Mouse (Mus musculus) right cerebral cortex, postnatal 10 days (tissue): ENCODE measurements around the gene Ppp1r3e.

Experiments used
- DNase-seq, 2 experiments: peaks; one replicate each; pipeline ENCODE4 v3.0.0; 2021; ENCODE audit warnings: low spot score in 2 of 2

The Ppp1r3e gene

GRCm38 (mm10) chr14:54877048-54877715 is at the start of gene Ppp1r3e:
Gene Ppp1r3e (minus strand): TSS chr14:54877550.
- DNase-seq, result peak; percentile 75 to 79

DNA sequence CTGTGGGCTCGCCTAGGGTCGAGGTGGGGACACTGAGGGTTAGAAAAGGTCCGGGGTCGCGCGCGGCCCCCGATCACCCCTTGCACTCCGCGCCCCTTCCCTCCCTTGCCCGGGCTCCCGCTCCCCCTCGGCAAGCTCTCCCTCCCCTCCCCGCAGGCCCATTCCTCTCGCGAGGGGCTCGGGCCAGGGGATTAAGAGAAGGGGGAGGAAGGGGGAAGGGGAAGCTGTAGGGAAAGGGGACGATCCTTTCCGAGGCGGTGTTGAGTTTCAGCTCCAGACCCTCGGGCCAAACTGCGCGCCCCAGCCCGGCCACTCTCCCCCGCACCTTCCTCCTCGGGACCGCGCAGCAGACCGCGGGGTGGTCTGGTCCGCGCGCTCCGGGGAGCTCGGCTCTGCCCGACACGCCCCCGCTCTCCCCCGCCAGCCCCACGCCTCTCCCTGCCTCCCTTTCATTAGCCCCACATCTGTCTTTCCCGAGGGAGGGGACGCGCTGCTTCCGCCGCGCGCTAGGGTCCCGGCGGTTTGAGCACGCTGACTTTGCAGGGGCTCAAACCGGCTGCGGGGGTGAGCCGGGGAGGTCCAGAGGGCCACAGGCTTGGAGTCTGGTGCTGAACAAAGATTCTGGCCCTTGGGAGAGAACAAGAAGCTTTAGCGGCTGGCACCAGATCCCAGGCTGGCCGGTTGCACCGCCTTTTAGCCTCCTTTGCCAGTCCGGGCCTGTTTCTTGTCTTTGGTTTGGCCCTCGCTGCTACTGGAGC is 49.2 kb upstream of the Ppp1r3e start:
- peak; percentile 73 to 74 for DNase-seq

DNA sequence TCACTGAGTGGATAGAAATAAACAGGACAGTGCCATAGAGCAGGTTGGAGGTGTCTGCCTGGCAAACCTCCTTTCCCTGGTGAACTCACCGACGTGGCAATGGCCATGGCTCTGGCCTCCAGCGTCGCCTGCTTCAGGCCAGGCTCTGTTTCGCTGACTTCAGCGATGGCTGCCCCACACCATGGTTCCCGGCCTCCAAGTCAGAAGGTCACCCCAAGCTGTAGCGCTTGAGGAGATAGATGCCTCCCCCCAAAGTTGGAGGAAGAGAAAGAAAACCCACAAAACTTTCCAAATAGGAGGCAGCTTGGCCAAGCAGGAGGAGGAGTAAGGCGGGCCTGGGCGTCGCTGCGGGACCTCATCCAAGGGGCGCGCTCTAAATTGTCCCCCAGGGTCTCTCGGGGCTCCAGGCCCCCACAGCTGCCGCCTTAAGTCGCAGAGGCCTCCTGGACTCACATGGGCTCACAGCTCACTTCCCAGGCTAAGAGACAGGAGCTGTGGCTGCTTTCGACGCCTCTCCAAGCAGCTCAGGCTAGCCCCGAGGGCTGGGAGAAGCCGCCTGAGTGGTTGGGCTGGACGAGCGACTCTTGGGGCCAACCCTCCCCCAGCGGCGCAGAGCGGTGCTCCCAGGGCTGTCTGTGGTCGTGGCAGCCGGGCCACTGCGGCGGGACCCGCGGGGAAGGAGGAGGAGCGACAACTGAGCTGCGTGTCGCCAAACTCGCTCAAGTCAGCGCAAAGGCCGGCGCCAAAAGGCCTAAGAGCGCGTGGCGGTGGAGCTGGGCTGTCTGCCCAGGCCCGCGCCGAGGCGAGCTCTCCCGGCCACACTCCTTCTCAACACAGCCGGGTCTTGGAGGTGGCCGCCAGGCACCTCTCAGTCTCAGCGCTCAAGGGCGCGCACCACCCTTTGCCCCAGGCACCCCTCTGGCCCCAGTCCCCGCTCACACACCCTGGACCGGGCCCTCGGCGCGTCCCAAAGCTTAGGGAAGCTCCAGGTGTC is 48.3 kb upstream of the Ppp1r3e start, which contains the start of gene Efs:
Gene Efs, minus strand, starts transcription at position 778 of the 994 bp plus-strand sequence.
- DNase-seq, result peak; percentile 65 to 71

- DNase-seq, result peak in 1 of 2 experiments; percentile 42
Observed at GRCm38 (mm10) chr14:54924641-54925348, 47.4 kb upstream of the Ppp1r3e start.

GRCm38 (mm10) chr14:54920076-54920685 is 42.8 kb upstream of the Ppp1r3e start:
- no peak for DNase-seq

- DNase-seq, result no peak
Observed at GRCm38 (mm10) chr14:54913343-54913742, 36.0 kb upstream of the Ppp1r3e start.

- peak; percentile 91 to 93 for DNase-seq
Observed at GRCm38 (mm10) chr14:54912886-54913285, 35.5 kb upstream of the Ppp1r3e start, which contains the start of gene Slc22a17. Gene Slc22a17 (minus strand): TSS chr14:54913132.

DNA sequence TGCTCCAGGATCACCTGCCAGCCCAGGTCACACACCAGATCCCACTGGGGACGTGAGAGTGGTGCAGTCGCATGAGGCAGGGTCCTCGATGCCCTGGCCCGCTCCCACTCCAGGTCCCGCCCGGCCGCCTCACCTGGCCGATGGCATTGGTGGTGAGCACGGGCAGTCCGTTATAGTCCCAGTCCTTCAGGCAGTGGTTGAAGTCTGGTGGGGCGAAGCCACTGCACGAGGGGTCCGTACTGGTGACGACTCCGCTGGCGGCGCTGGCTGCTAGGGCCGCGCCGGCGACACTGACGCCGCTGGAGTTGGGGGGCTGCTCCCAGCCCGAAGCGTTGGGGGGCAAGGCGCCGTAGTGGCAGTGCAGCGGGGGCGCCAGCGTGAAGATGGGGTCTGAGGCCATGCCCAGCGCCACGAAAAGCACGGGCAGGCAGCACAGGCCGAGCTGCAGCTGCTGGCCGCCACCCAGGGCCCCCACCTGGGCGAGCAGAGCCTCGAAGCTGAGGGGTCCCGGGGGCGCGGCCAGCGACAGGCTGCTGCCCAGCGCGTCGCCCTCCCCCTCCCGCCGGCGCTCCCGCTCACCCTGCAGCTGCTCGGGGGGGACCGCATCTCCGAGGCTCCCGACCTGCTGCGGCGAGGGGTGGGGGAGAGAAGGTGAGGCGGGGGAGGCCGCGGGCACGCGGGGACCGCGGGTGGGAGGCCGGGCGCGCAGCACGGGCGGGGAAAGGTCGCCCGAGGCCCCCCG is 34.9 kb upstream of the Ppp1r3e start:
- DNase-seq, result peak; percentile 54 to 56

DNA sequence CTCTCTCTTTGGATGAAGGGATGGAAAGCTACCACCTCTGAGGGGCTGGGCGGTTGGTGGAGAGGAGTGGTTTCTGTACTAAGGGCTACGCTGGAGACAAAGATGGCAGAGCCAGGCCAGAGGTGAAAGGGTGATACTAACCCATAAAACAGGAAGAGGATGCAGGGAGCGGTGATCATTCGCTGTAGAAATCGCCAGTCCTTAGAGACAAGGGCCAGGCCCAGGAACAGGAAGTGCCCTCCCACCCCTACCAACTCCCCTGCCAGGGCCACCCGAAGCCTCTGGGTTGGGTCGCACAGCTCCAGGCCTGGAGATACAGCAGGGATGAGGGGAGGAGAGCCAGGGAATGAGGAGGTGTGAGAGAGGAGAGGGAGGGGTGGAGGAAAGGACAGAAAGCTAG is 31.3 kb upstream of the Ppp1r3e start:
- peak in 1 of 2 experiments; percentile 35 for DNase-seq

DNA sequence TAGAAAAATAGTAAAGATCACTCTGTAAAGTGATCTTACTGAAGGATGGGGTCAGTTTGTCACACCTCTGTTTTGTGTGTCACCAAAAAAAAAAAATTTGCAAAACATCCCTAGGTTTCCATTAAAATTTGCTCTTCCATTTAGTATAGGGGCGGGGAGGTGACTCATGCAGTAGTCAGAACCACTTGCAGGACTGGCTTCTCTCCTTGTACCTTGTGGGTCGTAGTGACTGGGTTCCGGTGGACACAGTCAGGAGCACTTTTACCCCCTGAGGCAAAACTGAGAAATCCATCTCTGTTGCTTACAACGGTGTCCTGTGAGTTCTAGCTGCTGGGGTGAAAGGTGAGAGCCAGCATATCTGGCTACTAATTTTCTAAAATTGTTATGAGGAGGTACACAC is 26.3 kb upstream of the Ppp1r3e start:
- DNase-seq, result no peak

DNA sequence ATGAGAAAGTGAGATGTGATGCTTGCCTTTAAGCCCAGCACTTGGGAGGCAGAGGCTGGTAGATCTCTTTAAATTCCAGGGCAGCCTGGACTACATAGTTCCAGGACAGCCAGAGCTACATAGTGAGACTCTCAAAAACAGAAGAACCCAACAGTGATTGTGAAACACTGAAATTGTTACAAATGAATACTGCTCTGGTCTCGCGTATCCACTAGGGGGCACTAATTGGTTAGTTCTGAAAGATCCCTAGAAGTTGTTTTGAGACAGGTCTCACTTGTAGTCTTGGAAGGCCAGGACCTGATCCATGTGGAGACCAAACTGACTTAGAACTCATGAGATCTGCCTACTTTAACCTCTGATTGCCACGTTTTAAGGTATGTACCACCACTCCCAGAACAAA is 23.0 kb upstream of the Ppp1r3e start:
- DNase-seq, result peak; percentile 83 to 84

DNA sequence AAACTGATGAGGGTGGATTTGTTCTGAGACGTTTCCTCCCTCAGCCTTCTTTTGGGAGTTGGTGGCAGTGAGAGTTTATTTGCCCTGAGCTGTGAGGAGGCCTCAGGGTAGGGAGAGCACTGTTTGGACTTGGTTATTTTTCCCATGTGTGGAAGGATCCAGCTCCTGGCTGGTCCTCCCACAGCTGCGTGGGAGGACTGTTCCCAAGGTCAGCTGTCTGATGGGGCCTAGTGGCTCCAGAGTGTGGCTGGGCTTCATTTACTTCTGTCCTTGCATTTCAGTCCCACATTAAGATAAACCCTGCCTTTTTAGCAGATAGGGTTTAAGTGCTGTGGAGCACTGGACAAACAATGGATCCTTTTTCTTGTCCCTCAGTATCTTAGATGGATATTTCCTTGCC is 20.1 kb upstream of the Ppp1r3e start:
- no peak for DNase-seq

- peak; percentile 72 for DNase-seq
Observed at GRCm38 (mm10) chr14:54894296-54895151, 17.2 kb upstream of the Ppp1r3e start.

- peak; percentile 98 to 99 for DNase-seq
Observed at GRCm38 (mm10) chr14:54893651-54894181, 16.4 kb upstream of the Ppp1r3e start.

GRCm38 (mm10) chr14:54892200-54892599 is 14.8 kb upstream of the Ppp1r3e start, which contains the start of gene Pabpn1:
Gene Pabpn1 (plus strand): TSS chr14:54892500.
- DNase-seq, result no peak

GRCm38 (mm10) chr14:54885309-54885708 is 8.0 kb upstream of the Ppp1r3e start:
- DNase-seq, result no peak

GRCm38 (mm10) chr14:54884022-54884712 is 6.8 kb upstream of the Ppp1r3e start:
- DNase-seq, result no peak
